Mouse (Mus musculus) testis, adult 10 weeks (tissue): Measurements from ENCODE around the gene Arid3c. TPM values are rescaled to one million over a fixed set of nuclear protein-coding genes. Genes with fewer than 3 reads are reported as not detected.

ENCODE experiments used
- polyA plus RNA-seq: library from polyadenylated mRNA; stranded (reverse); fragments of 350-450 nt; fragmentation: Illumina TruSeq; extraction: RNeasy Lipid Tissue Mini Kit (QIAGEN cat#74804); gene quantifications from one replicate; pipeline ENCODE4 v1.2.3, GENCODE M21; 2014; ENCODE audit warnings: low read depth, low replicate concordance

Gene Arid3c
- polyA plus RNA-seq = not detected

DNA sequence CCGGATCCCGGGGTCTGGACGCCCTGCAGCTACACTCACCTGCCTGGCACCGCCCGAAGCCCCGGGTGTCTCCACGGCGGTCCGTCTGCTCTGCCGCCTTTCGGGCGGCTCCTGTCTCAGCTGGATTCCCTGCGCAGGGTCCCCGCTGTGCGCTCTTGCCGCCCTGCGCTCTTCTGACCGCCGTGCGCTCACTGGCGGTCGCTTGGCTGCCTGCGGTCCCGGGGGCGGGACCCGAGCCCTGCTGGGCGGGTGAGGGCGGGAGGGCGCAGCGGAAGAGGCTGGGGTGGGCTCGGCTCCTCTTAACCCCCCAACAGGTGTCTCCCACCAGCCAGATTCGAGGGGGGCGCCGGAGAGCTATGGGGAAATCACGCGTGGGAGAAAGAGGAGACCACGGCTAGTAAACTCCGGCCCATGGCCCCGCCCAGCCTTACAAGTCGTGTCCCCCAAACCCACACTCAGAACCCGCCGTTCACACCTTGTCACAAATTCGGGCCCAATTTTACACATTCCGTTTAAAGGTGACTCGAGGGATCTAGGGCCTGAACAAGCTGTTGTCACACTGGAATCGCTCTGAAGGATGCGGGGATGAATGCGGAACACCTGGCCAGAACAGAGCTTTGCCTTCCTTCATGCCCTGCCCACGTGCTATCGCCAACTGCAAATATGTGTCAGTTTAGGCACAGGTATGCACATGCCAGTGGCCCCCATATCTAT is at the start of gene Arid3c:
Gene Arid3c, minus strand, starts transcription at position 91 of the 714 bp plus-strand sequence.

DNA sequence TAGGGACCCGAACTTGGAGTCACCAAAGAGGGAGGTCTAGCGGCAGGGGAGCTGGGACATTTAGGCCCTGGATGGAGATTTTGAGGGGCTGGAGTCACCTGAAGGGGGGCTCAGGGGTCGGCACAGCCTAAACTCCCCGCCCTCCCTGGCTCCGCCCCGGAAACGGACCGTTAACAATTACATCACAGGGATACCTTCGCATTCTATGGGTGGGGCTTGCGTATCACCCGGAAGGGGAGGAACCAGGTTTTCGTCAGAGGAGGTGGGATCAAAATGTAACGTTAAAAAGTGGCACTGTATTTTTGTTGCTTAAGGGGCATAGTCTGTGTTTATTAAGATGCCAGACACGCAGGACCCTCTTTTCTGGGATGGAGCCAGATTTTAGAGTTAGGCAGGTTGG is 43.1 kb upstream of the Arid3c start, which contains the start of gene Ccl27a:
Gene Ccl27a, minus strand, starts transcription at position 246 of the 400 bp plus-strand sequence.

DNA sequence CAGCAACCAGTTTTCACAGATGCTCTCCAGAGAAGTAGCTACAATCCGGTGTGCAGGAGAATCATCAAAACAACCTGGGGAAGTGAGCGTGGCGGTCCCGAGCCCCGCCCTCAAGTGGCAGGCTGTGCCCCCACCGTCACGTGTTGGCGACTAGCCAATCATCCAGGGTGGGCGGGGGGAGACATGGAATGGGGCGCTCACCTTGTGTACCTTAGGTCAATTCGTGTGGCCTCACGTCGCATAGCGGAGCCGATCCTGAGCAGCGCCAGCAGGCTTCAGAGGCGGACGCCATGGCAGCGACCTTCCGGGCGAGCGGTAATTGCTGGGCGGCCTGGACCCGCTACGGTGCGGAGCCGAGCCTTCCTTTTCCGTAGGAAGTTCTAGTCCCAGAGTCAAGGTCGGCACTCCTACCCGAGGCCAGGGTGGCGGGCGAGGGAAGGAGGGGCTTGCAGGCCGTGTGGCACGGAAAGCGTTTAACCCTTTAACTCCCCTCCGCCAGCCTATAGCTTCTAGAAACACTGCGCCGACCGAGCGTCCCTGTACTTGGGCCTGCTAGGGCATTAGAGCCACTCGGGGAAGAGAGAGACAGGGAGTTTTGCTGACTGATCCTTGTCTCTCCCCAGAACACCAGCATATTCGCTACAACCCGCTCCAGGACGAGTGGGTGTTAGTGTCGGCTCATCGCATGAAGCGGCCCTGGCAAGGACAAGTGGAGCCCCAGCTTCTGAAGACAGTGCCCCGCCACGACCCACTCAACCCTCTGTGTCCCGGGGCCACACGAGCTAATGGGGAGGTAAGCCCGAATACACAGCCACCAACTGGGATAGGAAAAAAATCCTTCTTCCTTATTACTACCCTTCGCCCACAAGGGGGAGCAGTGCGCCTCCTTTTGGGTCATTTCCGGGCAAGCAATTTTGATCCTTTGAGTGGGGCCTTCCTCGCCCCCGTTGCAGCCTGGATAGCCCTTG is 24.7 kb upstream of the Arid3c start, which contains the start of gene Sigmar1:
Gene Sigmar1, minus strand, starts transcription at position 820 of the 968 bp plus-strand sequence.

DNA sequence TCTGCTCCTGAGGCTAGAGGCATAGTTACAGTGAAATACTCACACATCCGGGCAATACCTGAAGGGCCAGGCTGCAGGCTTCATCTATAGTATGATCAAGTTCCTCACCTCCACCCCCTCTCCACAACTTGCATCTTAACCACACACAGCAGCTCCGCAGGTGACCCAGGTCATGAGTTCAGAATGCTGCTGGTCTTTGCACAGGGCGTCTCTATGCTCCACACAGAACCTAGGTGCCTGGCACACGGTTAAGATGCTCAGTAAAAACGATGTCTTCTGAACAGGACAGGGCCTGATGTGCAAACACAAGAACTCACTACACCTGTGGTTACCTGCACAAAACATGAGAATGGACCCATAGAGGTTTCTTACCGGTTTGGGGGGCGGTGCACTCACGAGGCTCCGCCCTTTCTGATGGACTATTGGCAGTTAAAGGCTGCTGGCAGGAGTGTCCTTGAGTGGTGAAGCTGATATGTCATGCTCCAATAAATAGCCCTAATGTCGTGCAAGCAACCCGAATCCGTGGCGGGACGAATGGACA is 23.9 kb upstream of the Arid3c start, which contains the start of gene Galt:
Gene Galt, plus strand, starts transcription at position 432 of the 541 bp plus-strand sequence.

DNA sequence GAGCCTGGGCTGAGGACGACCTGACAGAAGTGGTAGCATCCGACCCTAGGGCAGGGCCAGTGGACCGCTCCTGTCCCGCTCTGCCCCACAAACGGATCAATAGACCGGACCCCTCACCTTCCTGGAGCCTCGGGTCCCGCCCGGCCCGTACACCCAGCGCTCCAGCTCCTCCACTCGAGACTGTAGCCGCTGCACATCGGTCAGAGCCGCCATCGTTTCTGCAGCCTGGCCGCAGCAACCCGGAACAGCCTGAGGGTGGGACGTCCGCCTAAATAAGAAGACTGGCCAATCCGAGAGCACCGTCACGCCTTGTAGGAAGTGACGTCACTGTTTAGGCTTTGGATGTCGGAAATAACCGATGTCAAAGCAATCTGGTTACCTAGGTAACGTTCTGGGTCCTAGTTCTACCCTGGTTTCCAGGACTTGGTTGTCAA is 8.0 kb downstream of the Arid3c start, which contains the start of gene Dctn3:
Gene Dctn3, minus strand, starts transcription at position 253 of the 434 bp plus-strand sequence.

DNA sequence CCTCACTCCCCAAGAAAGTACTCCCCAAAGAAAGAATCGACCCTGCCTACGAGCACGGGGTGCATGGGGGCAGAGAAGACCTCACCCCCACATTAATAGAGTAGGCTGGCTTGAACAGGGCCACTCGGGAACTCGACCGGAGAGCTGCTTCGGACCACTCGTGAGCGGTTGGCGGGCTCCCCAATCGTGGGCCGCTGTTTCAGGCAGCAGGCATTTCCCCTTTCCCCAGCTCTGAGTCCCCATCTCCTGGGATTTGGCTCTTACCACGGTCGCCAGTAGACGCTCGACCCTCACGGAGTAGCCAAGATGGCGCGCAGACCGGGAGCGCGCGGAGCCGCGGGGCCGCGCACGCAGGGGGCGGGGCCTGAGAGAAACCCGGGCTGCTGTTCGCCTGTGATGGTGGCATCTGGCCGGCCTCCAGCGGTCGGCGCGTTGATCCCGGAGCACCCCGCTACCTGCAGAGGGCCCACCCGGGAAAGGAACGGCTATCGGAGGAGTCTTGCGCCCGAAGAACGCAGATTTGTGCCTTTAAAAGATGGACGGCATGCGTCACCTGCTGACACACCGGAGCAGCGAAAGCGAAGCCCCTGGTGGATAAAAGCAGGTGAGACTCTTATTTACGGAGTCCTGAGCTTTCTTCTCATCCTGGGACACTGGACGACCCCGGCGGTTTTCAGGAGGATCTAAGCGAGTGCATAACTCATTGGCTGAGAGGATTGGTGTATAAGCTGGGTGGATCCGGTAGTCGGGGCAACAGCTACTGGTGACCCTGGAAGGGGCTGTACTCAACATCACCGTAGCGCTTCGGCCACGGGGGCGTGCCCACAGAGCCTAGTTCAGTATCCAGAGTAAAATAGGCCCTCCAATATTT is 17.5 kb downstream of the Arid3c start, which contains the start of gene Rpp25l:
Gene Rpp25l, minus strand, starts transcription at position 338 of the 871 bp plus-strand sequence.

DNA sequence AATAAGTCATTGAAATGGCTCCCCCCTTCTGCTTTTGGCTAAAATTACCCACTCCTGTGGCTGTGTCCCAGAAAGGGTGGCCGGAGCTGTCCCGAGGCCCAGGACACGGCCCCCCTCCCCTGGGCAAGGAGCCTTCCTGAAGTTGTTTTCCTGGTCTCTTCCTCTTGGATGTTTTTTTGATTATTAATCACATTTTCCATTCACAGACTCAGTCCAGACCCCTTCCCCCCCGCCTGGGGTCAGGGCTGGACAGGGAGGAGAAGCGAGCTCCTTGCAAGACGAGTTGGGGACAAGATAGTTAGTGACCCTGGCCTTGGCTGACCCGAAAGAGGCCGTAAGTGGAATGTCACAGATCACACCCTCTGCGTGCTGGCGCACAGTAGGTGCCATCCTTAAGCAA is 31.2 kb downstream of the Arid3c start, which contains the start of gene Il11ra1:
Gene Il11ra1, plus strand, starts transcription at position 207 of the 400 bp plus-strand sequence.

DNA sequence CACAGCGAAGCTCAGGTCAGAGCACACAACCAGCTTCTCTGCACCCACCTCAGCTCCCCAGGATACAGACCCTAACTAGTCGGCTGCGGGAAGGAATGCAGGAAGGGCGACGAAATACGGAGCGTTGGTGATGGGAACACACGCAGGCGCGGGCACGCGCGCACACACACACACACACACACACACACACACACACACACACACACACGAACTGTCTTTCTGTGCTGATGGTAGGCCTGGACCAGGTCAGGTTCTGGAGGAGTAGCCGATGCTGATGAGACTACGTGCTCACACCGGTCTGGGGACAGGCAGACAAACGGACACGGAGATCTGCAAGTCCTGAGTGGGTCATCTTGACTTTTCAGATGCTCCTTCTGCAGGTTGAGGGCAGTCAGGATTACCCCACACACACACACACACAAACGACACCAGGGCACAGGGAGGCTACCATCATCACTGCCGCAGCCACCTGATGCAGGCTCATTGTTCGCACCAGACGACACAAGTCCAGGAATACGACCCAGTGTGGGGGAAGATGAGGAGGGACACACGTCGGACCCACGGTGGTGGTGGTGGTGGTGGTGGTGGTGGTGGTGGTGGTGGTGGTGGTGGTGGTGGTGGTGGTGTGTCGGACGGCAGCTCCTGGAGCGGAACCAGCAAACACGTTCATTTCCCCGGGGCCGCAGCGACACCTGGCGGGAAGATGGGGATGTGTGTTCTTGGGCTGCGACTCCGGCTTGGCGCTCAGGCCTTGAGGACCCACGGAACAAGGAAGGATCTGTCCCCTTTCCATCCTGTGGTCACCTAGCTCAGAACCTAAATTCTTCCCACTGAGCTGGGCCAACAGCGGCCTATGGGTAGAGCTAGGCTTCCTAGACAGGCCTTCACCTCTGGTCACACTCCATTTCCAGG is 33.8 kb downstream of the Arid3c start, which contains the start of gene Cntfr:
Gene Cntfr, minus strand, starts transcription at position 160 of the 912 bp plus-strand sequence.

Other genes starting within 250 kb of the Arid3c start
- 4.2 TPM for gene AI464131, start 228.1 kb downstream of the Arid3c start, polyA plus RNA-seq
- gene 1110017D15Rik, start 213.8 kb downstream of the Arid3c start, polyA plus RNA-seq = 211 TPM
- gene Fam219a, start 161.6 kb downstream of the Arid3c start, polyA plus RNA-seq = 5.2 TPM
- 36.1 TPM for gene Dnaic1, start 161.4 kb downstream of the Arid3c start, polyA plus RNA-seq
- gene Enho, start 90.8 kb downstream of the Arid3c start, polyA plus RNA-seq = 0.17 TPM
- not detected for gene Cntfr, start 34.1 kb downstream of the Arid3c start, polyA plus RNA-seq
- 4.1 TPM for gene Il11ra1, start 31.2 kb downstream of the Arid3c start, polyA plus RNA-seq
- not detected for gene Rpp25l, start 17.6 kb downstream of the Arid3c start, polyA plus RNA-seq
- 23.1 TPM for gene Dctn3, start 8.0 kb downstream of the Arid3c start, polyA plus RNA-seq
- gene Galt, start 24.1 kb upstream of the Arid3c start, polyA plus RNA-seq = 0.49 TPM
- gene Sigmar1, start 25.0 kb upstream of the Arid3c start, polyA plus RNA-seq = 7.2 TPM
- 25.9 TPM for gene Ccl27a, start 43.1 kb upstream of the Arid3c start, polyA plus RNA-seq
- not detected for gene Gm21541, start 172.5 kb upstream of the Arid3c start, polyA plus RNA-seq
- 25.3 TPM for gene Gm20878, start 210.4 kb upstream of the Arid3c start, polyA plus RNA-seq
- 36.3 TPM for gene Fam205a4, start 234.9 kb upstream of the Arid3c start, polyA plus RNA-seq